Comparison of ENCODE assay signal across 8 mouse cellular contexts in the genomic region with DNA sequence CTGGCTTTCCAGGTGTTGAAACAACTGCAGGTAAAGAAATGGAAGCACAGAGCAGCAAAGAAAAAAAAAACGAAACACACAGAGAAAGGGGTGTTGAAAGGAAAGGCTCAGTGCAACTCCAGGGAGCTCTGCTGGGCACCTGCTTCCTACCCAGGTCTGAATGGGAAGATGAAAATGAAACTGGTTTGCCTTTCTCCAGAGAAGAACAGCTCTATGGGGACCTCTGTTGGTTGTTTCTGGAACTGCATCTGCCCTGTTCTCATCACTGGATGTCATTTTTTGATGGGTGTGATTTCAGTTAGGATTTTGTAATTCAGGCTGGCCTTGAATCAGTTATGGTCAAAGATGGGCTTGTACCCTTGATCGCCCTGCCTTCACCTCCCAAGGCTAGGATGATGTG. TPM values are rescaled to one million over a fixed set of nuclear protein-coding genes. Genes with fewer than 3 reads are reported as not detected.
A peak's percentile ranks its signal among the peaks of the same experiment; 100 is the strongest.
DNase-seq lines count a peak whose midpoint lies in the region; ATAC-seq and TF ChIP-seq lines count a peak whose summit lies in the region.

No protein-coding gene starts in this region.

- no peak overlapping the region for H3K9ac ChIP-seq in midbrain, embryonic 14.5 days (replicated peaks; ENCODE audit: low read length)
- H3K9ac ChIP-seq in midbrain, embryonic 15.5 days: no peak overlapping the region
- H3K9ac ChIP-seq in neural tube, embryonic 13.5 days: no peak overlapping the region

- H3K36me3 ChIP-seq in midbrain, embryonic 14.5 days (ENCODE audit: control insufficient read depth, insufficient read depth, low read length): peaks cover 86% of the 10 kb centered on the region
- peaks cover 49% of the 10 kb centered on the region for H3K36me3 ChIP-seq in midbrain, embryonic 15.5 days (replicated peaks)
- H3K36me3 ChIP-seq in neural tube, embryonic 13.5 days: peaks cover 97% of the 10 kb centered on the region

- no peaks in the 10 kb centered on the region for H3K9me3 ChIP-seq in midbrain, embryonic 14.5 days (ENCODE audit: control insufficient read depth, low read length)
- no peaks in the 10 kb centered on the region for H3K9me3 ChIP-seq in midbrain, embryonic 15.5 days
- H3K9me3 ChIP-seq in neural tube, embryonic 13.5 days: no peaks in the 10 kb centered on the region

- H3K4me3 ChIP-seq in midbrain, embryonic 14.5 days (replicated peaks; ENCODE audit: low read depth, low read length): no peak overlapping the region
- H3K4me3 ChIP-seq in midbrain, embryonic 15.5 days: no peak overlapping the region
- no peak overlapping the region for H3K4me3 ChIP-seq in bone marrow, adult 2 months (replicated peaks; ENCODE audit: control insufficient read depth, low read depth, low read length)
- no peak overlapping the region for H3K4me3 ChIP-seq in neural tube, embryonic 13.5 days

- H3K27me3 ChIP-seq in midbrain, embryonic 14.5 days (ENCODE audit: control insufficient read depth, insufficient read depth, low read length): no peaks in the 10 kb centered on the region
- H3K27me3 ChIP-seq in midbrain, embryonic 15.5 days (replicated peaks): no peaks in the 10 kb centered on the region
- H3K27me3 ChIP-seq in neural tube, embryonic 13.5 days: no peaks in the 10 kb centered on the region

- peak; percentile 91 for DNase-seq in midbrain, embryonic 14.5 days
- peak; percentile 94 for DNase-seq in induced T-regulatory cell, adult 2 months (ENCODE audit: low read depth)
- peak; percentile 58 to 79 for DNase-seq in left cerebral cortex, postnatal 36 days (ENCODE audit: low spot score in 2 of 2)
- peak; percentile 66 to 81 for DNase-seq in thymus, postnatal 36 days

- WGBS in midbrain, embryonic 14.5 days: 41% methylated on average over 2 of the region's 2 CpGs
- 25% methylated on average over 2 of the region's 2 CpGs for WGBS in midbrain, embryonic 15.5 days
- WGBS in bone marrow, adult 2 months: 15% methylated on average over 2 of the region's 2 CpGs
- 35% methylated on average over 2 of the region's 2 CpGs for WGBS in neural tube, embryonic 13.5 days

- TF ChIP-seq POLR2A in bone marrow, adult 2 months (IDR thresholded peaks at IDR 0.05; ENCODE audit: borderline replicate concordance, control insufficient read depth, low read depth, low read length): no peak

- intact Hi-C loops in left cerebral cortex, postnatal 36 days (cut with DNase I): loop anchor here (2.0 kb wide), 1 partner anchor 48 kb away; no protein-coding TSS in a partner anchor

- ATAC-seq in midbrain, embryonic 14.5 days (ENCODE audit: low FRiP score, low TSS enrichment): no peak
- ATAC-seq in midbrain, embryonic 15.5 days (replicated peaks): no peak
- peak; percentile 85 for ATAC-seq in erythroblast, adult 5-6 weeks (replicated peaks; ENCODE audit: low FRiP score, poor library complexity, severe bottlenecking)
- peak; percentile 41 for ATAC-seq in neural tube, embryonic 13.5 days (ENCODE audit: low read depth)

- TF ChIP-seq CTCF in bone marrow, adult 2 months (IDR thresholded peaks at IDR 0.05; ENCODE audit: control insufficient read depth, insufficient read depth, low read length): peak; percentile 53

- H3K4me2 ChIP-seq in midbrain, embryonic 14.5 days (ENCODE audit: low read length): no peak overlapping the region
- no peak overlapping the region for H3K4me2 ChIP-seq in midbrain, embryonic 15.5 days
- no peak overlapping the region for H3K4me2 ChIP-seq in neural tube, embryonic 13.5 days

- no peak overlapping the region for H3K27ac ChIP-seq in midbrain, embryonic 14.5 days (replicated peaks; ENCODE audit: low read depth, low read length)
- H3K27ac ChIP-seq in midbrain, embryonic 15.5 days: no peak overlapping the region
- no peak overlapping the region for H3K27ac ChIP-seq in bone marrow, adult 2 months (ENCODE audit: control insufficient read depth, insufficient read depth, low read depth, low read length, poor library complexity)
- H3K27ac ChIP-seq in neural tube, embryonic 13.5 days (replicated peaks): no peak overlapping the region

- H3K4me1 ChIP-seq in midbrain, embryonic 14.5 days (ENCODE audit: control insufficient read depth, insufficient read depth, low read length): no peaks in the 10 kb centered on the region
- no peaks in the 10 kb centered on the region for H3K4me1 ChIP-seq in midbrain, embryonic 15.5 days
- H3K4me1 ChIP-seq in bone marrow, adult 2 months (ENCODE audit: control insufficient read depth, insufficient read depth, low read length): no peaks in the 10 kb centered on the region
- peaks cover 4% of the 10 kb centered on the region; the same call in 1 of the 2 replicates for H3K4me1 ChIP-seq in neural tube, embryonic 13.5 days (replicated peaks)

RNA-seq across cellular contexts. Expression of a gene that starts 18.3 kb away (rescaled TPM):
- polyA plus RNA-seq in midbrain, embryonic 14.5 days (2014; fragmentation: Nextera tagmentation; extraction: Ambion mirVana): 22.5 and 30.0 TPM in 2 replicates
- polyA plus RNA-seq in midbrain, embryonic 15.5 days (2015; fragmentation: Nextera tagmentation; extraction: Ambion mirVana): 20.7 and 21.2 TPM in 2 replicates
- 10.6 and 21.1 TPM in 2 replicates for polyA plus RNA-seq in bone marrow, adult 2 months (2011; ENCODE audit: insufficient read depth, insufficient read length, low replicate concordance, missing spikeins)
- total RNA-seq in erythroblast, adult 5-6 weeks (2015; ENCODE audit: low replicate concordance): 5.9 and 6.5 TPM in 2 replicates
- total RNA-seq in erythroblast, adult 5-6 weeks (2017; ENCODE audit: low replicate concordance): 4.3 and 6.4 TPM in 2 replicates
- 10 to 100 TPM; 24.0 to 26.1 TPM for total RNA-seq in left cerebral cortex, postnatal 36 days (2021)
- 20.4 and 21.5 TPM in 2 replicates for polyA plus RNA-seq in neural tube, embryonic 13.5 days (2015; fragmentation: Nextera tagmentation; extraction: Ambion mirVana)

RNA-seq across cellular contexts. Expression of a gene that starts 22.4 kb away (rescaled TPM):
- polyA plus RNA-seq in midbrain, embryonic 14.5 days (2014; fragmentation: Nextera tagmentation; extraction: Ambion mirVana): 24.3 and 28.7 TPM in 2 replicates
- 22.5 and 24.6 TPM in 2 replicates for polyA plus RNA-seq in midbrain, embryonic 15.5 days (2015; fragmentation: Nextera tagmentation; extraction: Ambion mirVana)
- polyA plus RNA-seq in bone marrow, adult 2 months (2011; ENCODE audit: insufficient read depth, insufficient read length, low replicate concordance, missing spikeins): 43.1 and 63.2 TPM in 2 replicates
- 8.6 and 14.4 TPM in 2 replicates for total RNA-seq in erythroblast, adult 5-6 weeks (2015; ENCODE audit: low replicate concordance)
- total RNA-seq in erythroblast, adult 5-6 weeks (2017; ENCODE audit: low replicate concordance): 7.8 and 21.9 TPM in 2 replicates
- 10 to 100 TPM; 55.4 to 57.1 TPM for total RNA-seq in left cerebral cortex, postnatal 36 days (2021)
- polyA plus RNA-seq in neural tube, embryonic 13.5 days (2015; fragmentation: Nextera tagmentation; extraction: Ambion mirVana): 24.0 and 26.7 TPM in 2 replicates

RNA-seq across cellular contexts. Expression of a gene that starts 43.1 kb away (rescaled TPM):
- 8.3 and 8.6 TPM in 2 replicates for polyA plus RNA-seq in midbrain, embryonic 14.5 days (2014; fragmentation: Nextera tagmentation; extraction: Ambion mirVana)
- 6.5 and 7.0 TPM in 2 replicates for polyA plus RNA-seq in midbrain, embryonic 15.5 days (2015; fragmentation: Nextera tagmentation; extraction: Ambion mirVana)
- polyA plus RNA-seq in bone marrow, adult 2 months (2011; ENCODE audit: insufficient read depth, insufficient read length, low replicate concordance, missing spikeins): 4.5 and 22.2 TPM in 2 replicates
- 3.3 and 4.2 TPM in 2 replicates for total RNA-seq in erythroblast, adult 5-6 weeks (2015; ENCODE audit: low replicate concordance)
- total RNA-seq in erythroblast, adult 5-6 weeks (2017; ENCODE audit: low replicate concordance): 2.2 and 5.9 TPM in 2 replicates
- 10 to 100 TPM; 20.6 to 24.4 TPM for total RNA-seq in left cerebral cortex, postnatal 36 days (2021)
- polyA plus RNA-seq in neural tube, embryonic 13.5 days (2015; fragmentation: Nextera tagmentation; extraction: Ambion mirVana): 5.5 and 6.1 TPM in 2 replicates

RNA-seq across cellular contexts. Expression of a gene that starts 45.5 kb away (rescaled TPM):
- polyA plus RNA-seq in midbrain, embryonic 14.5 days (2014; fragmentation: Nextera tagmentation; extraction: Ambion mirVana): 258 and 282 TPM in 2 replicates
- 277 and 284 TPM in 2 replicates for polyA plus RNA-seq in midbrain, embryonic 15.5 days (2015; fragmentation: Nextera tagmentation; extraction: Ambion mirVana)
- 288 and 328 TPM in 2 replicates for polyA plus RNA-seq in bone marrow, adult 2 months (2011; ENCODE audit: insufficient read depth, insufficient read length, low replicate concordance, missing spikeins)
- total RNA-seq in erythroblast, adult 5-6 weeks (2015; ENCODE audit: low replicate concordance): 76.9 and 89.3 TPM in 2 replicates
- total RNA-seq in erythroblast, adult 5-6 weeks (2017; ENCODE audit: low replicate concordance): 102 and 150 TPM in 2 replicates
- 100 to 1,000 TPM; 143 to 149 TPM for total RNA-seq in left cerebral cortex, postnatal 36 days (2021)
- 274 and 279 TPM in 2 replicates for polyA plus RNA-seq in neural tube, embryonic 13.5 days (2015; fragmentation: Nextera tagmentation; extraction: Ambion mirVana)

Comparison
In these comparisons a context has a peak if more than half of its experiments do, and no peak if none do; other contexts are left out.
1. ATAC-seq: peak in erythroblast, adult 5-6 weeks (single experiment) and neural tube, embryonic 13.5 days (single experiment); none in midbrain, embryonic 14.5 days (single experiment) and midbrain, embryonic 15.5 days (single experiment).
2. Peak in every context shown above with its lines, with median percentiles within 50 percentile points of each other: DNase-seq.